In genomic region chr8:75110093-75110492, GRCm38 (mm10) we compare ENCODE assay signal across 8 mouse cellular contexts. TPM values are rescaled to one million over a fixed set of nuclear protein-coding genes. Genes with fewer than 3 reads are reported as not detected.
DNase-seq lines count a peak whose midpoint lies in the region; ATAC-seq and TF ChIP-seq lines count a peak whose summit lies in the region.

No protein-coding gene starts in this region.

- H3K9me3 ChIP-seq in kidney, postnatal 0 days (replicated peaks; ENCODE audit: low read length), result no peaks in the 10 kb centered on the region
- H3K9me3 ChIP-seq in hindbrain, embryonic 10.5 days, result no peaks in the 10 kb centered on the region
- no peaks in the 10 kb centered on the region for H3K9me3 ChIP-seq in midbrain, embryonic 11.5 days (ENCODE audit: control insufficient read depth, low read length)

- H3K4me2 ChIP-seq in kidney, postnatal 0 days (ENCODE audit: low read length), result peak overlapping the region; percentile 85
- peak overlapping the region; percentile 76 for H3K4me2 ChIP-seq in midbrain, embryonic 11.5 days

- WGBS in kidney, postnatal 0 days, result 9% methylated on average over 13 of the region's 13 CpGs
- 24% methylated on average over 13 of the region's 13 CpGs for WGBS in hindbrain, embryonic 10.5 days
- WGBS in midbrain, embryonic 11.5 days, result 20% methylated on average over 13 of the region's 13 CpGs

- peak overlapping the region; percentile 79 for H3K9ac ChIP-seq in kidney, postnatal 0 days (ENCODE audit: low read depth, low read length)
- H3K9ac ChIP-seq in midbrain, embryonic 11.5 days (ENCODE audit: low read length), result peak overlapping the region; percentile 73

- peak overlapping the region; percentile 56 for H3K4me3 ChIP-seq in kidney, postnatal 0 days (replicated peaks; ENCODE audit: low read depth, low read length)
- peak overlapping the region; percentile 86 for H3K4me3 ChIP-seq in brown adipose tissue, adult 24 weeks (ENCODE audit: insufficient read depth, low read depth, low read length)
- peak overlapping the region; percentile 80 for H3K4me3 ChIP-seq in hindbrain, embryonic 10.5 days
- peak overlapping the region; percentile 58 for H3K4me3 ChIP-seq in midbrain, embryonic 11.5 days (ENCODE audit: low read depth, low read length)

- no peak for ATAC-seq in kidney, postnatal 0 days (replicated peaks; ENCODE audit: low FRiP score, low read depth)
- no peak for ATAC-seq in midbrain, embryonic 11.5 days (ENCODE audit: low FRiP score)

- no peak for TF ChIP-seq CTCF in kidney, postnatal 0 days (IDR thresholded peaks at IDR 0.05; ENCODE audit: low read depth)

- peaks cover 3% of the 10 kb centered on the region; the same call in 1 of the 2 replicates for H3K4me1 ChIP-seq in kidney, postnatal 0 days (replicated peaks; ENCODE audit: insufficient read depth, low read length)
- no peaks in the 10 kb centered on the region; the same call in 1 of the 2 replicates for H3K4me1 ChIP-seq in brown adipose tissue, adult 24 weeks (ENCODE audit: control insufficient read depth, insufficient read depth, insufficient read length, low read length)
- peaks cover 28% of the 10 kb centered on the region for H3K4me1 ChIP-seq in hindbrain, embryonic 10.5 days (replicated peaks)
- peaks cover 10% of the 10 kb centered on the region for H3K4me1 ChIP-seq in midbrain, embryonic 11.5 days (ENCODE audit: control insufficient read depth, insufficient read depth, low read length)

- H3K36me3 ChIP-seq in kidney, postnatal 0 days (ENCODE audit: insufficient read depth, low read length), result peaks cover 23% of the 10 kb centered on the region
- H3K36me3 ChIP-seq in hindbrain, embryonic 10.5 days, result peaks cover 45% of the 10 kb centered on the region
- peaks cover 10% of the 10 kb centered on the region; the same call in 1 of the 2 replicates for H3K36me3 ChIP-seq in midbrain, embryonic 11.5 days (ENCODE audit: control insufficient read depth, insufficient read depth, low read length)

- H3K27me3 ChIP-seq in kidney, postnatal 0 days (ENCODE audit: insufficient read depth, low read length), result no peaks in the 10 kb centered on the region
- no peaks in the 10 kb centered on the region for H3K27me3 ChIP-seq in hindbrain, embryonic 10.5 days (ENCODE audit: insufficient read depth, poor library complexity, severe bottlenecking)
- no peaks in the 10 kb centered on the region for H3K27me3 ChIP-seq in midbrain, embryonic 11.5 days (ENCODE audit: control insufficient read depth, insufficient read depth, low read length)

- no peak overlapping the region for H3K27ac ChIP-seq in kidney, postnatal 0 days
- H3K27ac ChIP-seq in brown adipose tissue, adult 24 weeks (replicated peaks; ENCODE audit: low read depth, low read length), result no peak overlapping the region
- H3K27ac ChIP-seq in hindbrain, embryonic 10.5 days, result peak overlapping the region; percentile 97
- no peak overlapping the region for H3K27ac ChIP-seq in midbrain, embryonic 11.5 days (ENCODE audit: low read depth, low read length)

- DNase-seq in kidney, postnatal 0 days (ENCODE audit: low spot score), result no peak
- DNase-seq in kidney, adult 8-10 months, result no peak
- DNase-seq in hindbrain, embryonic 10.5 days (ENCODE audit: low spot score), result no peak
- no peak for DNase-seq in midbrain, embryonic 11.5 days (ENCODE audit: low spot score, missing footprints)
- no peak for DNase-seq in left cerebral cortex, adult 8-10 months (ENCODE audit: low spot score in 2 of 2)
- no peak for DNase-seq in urinary bladder, postnatal 10 days (ENCODE audit: low spot score)
- no peak for DNase-seq in B cell, adult 2 months

RNA-seq across cellular contexts. Expression of gene Mcm5, which starts 0.7 kb away (rescaled TPM):
- 63.7 and 82.4 TPM in 2 replicates for polyA plus RNA-seq in kidney, postnatal 0 days (2015; fragmentation: Nextera tagmentation; extraction: Ambion mirVana)
- 0.71 and 0.91 TPM in 2 replicates for polyA plus RNA-seq in brown adipose tissue, adult 24 weeks (2012; ENCODE audit: insufficient read depth, insufficient read length, missing spikeins)
- 235 and 294 TPM in 2 replicates for polyA plus RNA-seq in hindbrain, embryonic 10.5 days (2016; fragmentation: Nextera tagmentation; extraction: Ambion mirVana)
- 175 and 195 TPM in 2 replicates for polyA plus RNA-seq in midbrain, embryonic 11.5 days (2014; fragmentation: Nextera tagmentation; extraction: Ambion mirVana)
- total RNA-seq in left cerebral cortex, adult 8-10 months (2022), result 10 to 100 TPM in 1 of 4 experiments, 1 to 10 TPM in 3; 8.3 to 10.2 (median 8.9) TPM

RNA-seq across cellular contexts. Expression of gene Hmox1, which starts 16.7 kb away (rescaled TPM):
- polyA plus RNA-seq in kidney, postnatal 0 days (2015; fragmentation: Nextera tagmentation; extraction: Ambion mirVana), result 39.9 and 43.1 TPM in 2 replicates
- polyA plus RNA-seq in brown adipose tissue, adult 24 weeks (2012; ENCODE audit: insufficient read depth, insufficient read length, missing spikeins), result 9.7 and 15.4 TPM in 2 replicates
- 19.9 and 22.8 TPM in 2 replicates for polyA plus RNA-seq in hindbrain, embryonic 10.5 days (2016; fragmentation: Nextera tagmentation; extraction: Ambion mirVana)
- polyA plus RNA-seq in midbrain, embryonic 11.5 days (2014; fragmentation: Nextera tagmentation; extraction: Ambion mirVana), result 13.6 and 15.7 TPM in 2 replicates
- total RNA-seq in left cerebral cortex, adult 8-10 months (2022), result 10 to 100 TPM in 1 of 4 experiments, 1 to 10 TPM in 3; 3.6 to 10.7 (median 6.8) TPM

Comparison
In these comparisons a context has a peak if more than half of its experiments do, and no peak if none do; other contexts are left out.
1. RNA of gene Mcm5, which starts 0.7 kb away (polyA plus RNA-seq): 235 to 294 TPM in hindbrain, embryonic 10.5 days, 175 to 195 TPM in midbrain, embryonic 11.5 days and 63.7 to 82.4 TPM in kidney, postnatal 0 days; 0.71 to 0.91 TPM in brown adipose tissue, adult 24 weeks; every median in the first group is over 10 times any median in the second.
2. Peak in every context shown above with its lines, with median percentiles within 50 percentile points of each other: H3K4me3 ChIP-seq.